Mouse (Mus musculus) limb, embryonic 15.5 days (tissue): ENCODE data around the gene Fscn2. TPM values are rescaled to one million over a fixed set of nuclear protein-coding genes. Genes with fewer than 3 reads are reported as not detected.

ENCODE experiments used
- ATAC-seq: fragments of 200-750 bp; cut with Nextera tagmentation; 2 replicates; pipeline ENCODE4 v1.8.0; 2017; ENCODE audit warnings: low read depth, moderate TSS enrichment; ENCODE audit not compliant: insufficient number of reproducible peaks, low FRiP score, low TSS enrichment
- H3K27ac ChIP-seq: fragments of 300-500 bp; sonication (generic); 2 replicates; pipeline ENCODE4 v1.5.1; 2015; ENCODE audit warnings: moderate library complexity, mild to moderate bottlenecking, inconsistent platforms
- H3K27me3 ChIP-seq: fragments of 300-500 bp; sonication (generic); 2 replicates; pipeline ENCODE4 v1.6.1; 2015; ENCODE audit warnings: inconsistent platforms
- H3K36me3 ChIP-seq: fragments of 300-500 bp; sonication (generic); 2 replicates; pipeline ENCODE4 v1.6.1; 2015; ENCODE audit warnings: inconsistent platforms
- H3K4me1 ChIP-seq: fragments of 300-500 bp; sonication (generic); 2 replicates; pipeline ENCODE4 v1.6.1; 2015; ENCODE audit warnings: inconsistent platforms
- H3K4me2 ChIP-seq: fragments of 300-500 bp; sonication (generic); 2 replicates; pipeline ENCODE4 v1.6.1; 2015; ENCODE audit warnings: mild to moderate bottlenecking, inconsistent platforms
- H3K4me3 ChIP-seq: fragments of 300-500 bp; sonication (generic); 2 replicates; pipeline ENCODE4 v1.5.1; 2015; ENCODE audit warnings: mild to moderate bottlenecking, inconsistent platforms
- H3K9ac ChIP-seq: fragments of 300-500 bp; sonication (generic); 2 replicates; pipeline ENCODE4 v1.6.1; 2015; ENCODE audit warnings: inconsistent platforms
- H3K9me3 ChIP-seq: fragments of 300-500 bp; sonication (generic); 2 replicates; pipeline ENCODE4 v1.6.1; 2016; ENCODE audit warnings: inconsistent platforms
- WGBS: fragments of 180-500 bp; shearing (Covaris S2); methylation state at CpG from one replicate; pipeline ENCODE4 v1.1.7; 2015; 5-methylcytosine and 5-hydroxymethylcytosine counted together
- polyA plus RNA-seq: library from polyadenylated mRNA; unstranded; fragments of >200 nt; fragmentation: Nextera tagmentation; extraction: Ambion mirVana; gene quantifications from 2 replicates; pipeline ENCODE4 v1.2.1, GENCODE M21; 2015

Fscn2 gene
- polyA plus RNA-seq: 0.31 and 0.79 TPM in 2 replicates

DNA sequence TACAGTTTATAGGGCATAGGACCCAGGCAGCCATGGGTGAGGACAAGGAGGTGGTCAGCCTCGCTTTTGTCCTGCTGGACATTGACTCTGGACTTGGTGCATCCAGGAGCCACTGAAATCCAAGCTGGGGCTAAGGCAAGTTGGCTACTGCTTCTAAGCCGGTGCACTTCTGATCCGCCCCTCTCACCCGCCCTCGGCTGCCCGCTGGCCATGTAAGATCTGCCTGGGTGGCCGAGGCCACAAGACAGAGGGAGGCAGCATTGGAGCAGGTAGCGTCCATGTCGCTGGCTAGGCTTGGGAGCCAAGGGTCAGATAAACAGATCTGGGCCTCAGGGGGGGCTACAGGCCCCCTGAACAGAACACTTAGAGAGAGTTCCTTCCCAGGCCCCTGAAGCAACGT, at the start of gene Fscn2:
Gene Fscn2 (plus strand): TSS at position 240 of the 400 bp plus-strand sequence.
- Histone ChIP-seq H3K36me3 (no peaks in the 10 kb centered on the region), H3K4me2 (no peak within 1 kb of the TSS), H3K27me3 (no peaks in the 10 kb centered on the region), H3K4me1 (peaks cover 49% of the 10 kb centered on the region), H3K27ac (no peak within 1 kb of the TSS), H3K4me3 (no peak within 1 kb of the TSS), H3K9me3 (no peaks in the 10 kb centered on the region), H3K9ac (no peak within 1 kb of the TSS)
- WGBS: 72% methylated on average over 10 of the region's 10 CpGs
- ATAC-seq: no peak

- no peaks in the 10 kb centered on the region for H3K36me3 ChIP-seq
- no peaks in the 10 kb centered on the region for H3K9me3 ChIP-seq
- H3K27ac ChIP-seq: peak overlapping the region; percentile 83
- peaks cover 15% of the 10 kb centered on the region for H3K27me3 ChIP-seq
- H3K9ac ChIP-seq: no peak overlapping the region; the same call in 1 of the 2 replicates
- ATAC-seq: no peak
- peak overlapping the region; percentile 46 for H3K4me3 ChIP-seq
- H3K4me1 ChIP-seq: peaks cover 53% of the 10 kb centered on the region
- WGBS: 39% methylated on average over 10 of the region's 10 CpGs
- H3K4me2 ChIP-seq: peak overlapping the region; percentile 82
Measured at GRCm38 (mm10) chr11:120311561-120311960, 49.8 kb upstream of the Fscn2 start.

GRCm38 (mm10) chr11:120312069-120312468, 49.3 kb upstream of the Fscn2 start:
- no peak for ATAC-seq
- Histone ChIP-seq H3K27me3 (peaks cover 10% of the 10 kb centered on the region; the same call in 1 of the 2 replicates), H3K4me1 (peaks cover 53% of the 10 kb centered on the region), H3K9me3 (no peaks in the 10 kb centered on the region), H3K27ac (peak overlapping the region; percentile 27; the same call in 1 of the 2 replicates), H3K9ac (no peak overlapping the region), H3K4me2 (no peak overlapping the region), H3K4me3 (no peak overlapping the region), H3K36me3 (no peaks in the 10 kb centered on the region)
- 62% methylated on average over 6 of the region's 6 CpGs for WGBS

DNA sequence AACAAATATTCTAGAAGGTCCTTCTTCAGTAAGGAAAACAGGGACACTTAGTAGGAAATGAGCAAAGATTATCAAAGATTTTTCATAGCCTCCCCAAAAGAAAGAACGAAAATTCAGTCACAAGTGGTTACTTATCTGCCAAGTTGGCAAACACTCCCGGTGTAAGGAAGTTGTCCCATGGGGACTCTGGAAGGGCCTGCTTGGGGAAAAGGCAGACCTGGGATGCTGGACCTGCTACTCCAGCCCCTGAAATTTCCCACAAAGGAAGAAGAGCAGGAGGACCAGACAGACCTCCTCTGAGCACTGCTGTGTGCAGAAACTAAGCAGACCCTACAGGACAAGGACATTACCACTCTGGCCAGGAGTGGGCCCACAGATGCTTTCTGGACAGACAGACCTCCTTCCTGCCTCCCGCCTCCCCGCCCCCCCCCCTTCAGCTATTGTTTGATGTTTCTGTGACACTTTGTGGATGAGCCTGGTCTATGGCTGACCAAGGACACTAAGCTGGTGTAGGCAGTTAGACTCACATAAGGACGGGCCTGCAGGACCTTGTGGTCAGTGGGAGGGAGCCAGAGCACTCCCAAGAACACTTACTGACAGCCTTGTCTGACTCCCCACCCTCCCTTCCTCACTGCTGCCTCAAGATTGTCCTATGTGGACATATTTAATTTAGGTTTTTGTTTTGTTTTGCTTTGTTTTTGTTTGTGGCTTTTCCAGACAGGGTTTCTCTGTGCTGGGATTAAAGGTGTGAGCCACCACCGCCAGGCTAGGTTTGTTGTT, 47.2 kb upstream of the Fscn2 start:
- H3K9ac ChIP-seq: no peak overlapping the region
- 54% methylated on average over 6 of the region's 6 CpGs for WGBS
- H3K27me3 ChIP-seq: 0 out of 2 replicates have a peak, but pooled peaks cover 2% of the 10 kb centered on the region
- H3K4me3 ChIP-seq: no peak overlapping the region
- H3K36me3 ChIP-seq: no peaks in the 10 kb centered on the region
- no peaks in the 10 kb centered on the region for H3K9me3 ChIP-seq
- no peak overlapping the region for H3K4me2 ChIP-seq
- H3K27ac ChIP-seq: no peak overlapping the region
- ATAC-seq: no peak
- H3K4me1 ChIP-seq: peaks cover 40% of the 10 kb centered on the region

- Histone ChIP-seq H3K27me3 (no peaks in the 10 kb centered on the region), H3K4me1 (peaks cover 40% of the 10 kb centered on the region), H3K4me2 (0 out of 2 replicates have a peak overlapping the region, but pooled peaks have one; percentile 80), H3K9me3 (no peaks in the 10 kb centered on the region), H3K9ac (no peak overlapping the region), H3K4me3 (no peak overlapping the region), H3K27ac (no peak overlapping the region), H3K36me3 (no peaks in the 10 kb centered on the region)
- ATAC-seq: no peak
- WGBS: 59% methylated on average over 16 of the region's 16 CpGs
Measured at GRCm38 (mm10) chr11:120314721-120315415, 46.5 kb upstream of the Fscn2 start.

DNA sequence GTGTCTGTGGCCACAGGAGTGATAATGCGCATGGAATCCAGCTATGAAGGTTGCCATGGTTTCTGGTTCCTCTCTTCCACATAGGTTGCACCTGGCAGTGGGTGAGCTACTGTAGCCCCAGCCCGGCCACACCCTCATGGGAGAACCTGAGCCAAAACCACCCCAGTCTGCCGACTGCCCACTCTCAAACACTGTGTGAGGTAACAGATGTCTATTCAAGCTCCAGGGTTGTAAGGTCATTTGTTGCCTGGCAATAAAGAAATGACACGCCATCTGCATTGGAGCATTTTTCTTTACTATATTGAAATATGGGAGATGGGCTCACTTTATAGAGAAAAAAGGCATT, 45.9 kb upstream of the Fscn2 start:
- 22% methylated on average over 4 of the region's 4 CpGs for WGBS
- H3K36me3 ChIP-seq: no peaks in the 10 kb centered on the region
- H3K9ac ChIP-seq: no peak overlapping the region; the same call in 1 of the 2 replicates
- H3K4me2 ChIP-seq: peak overlapping the region; percentile 80
- peaks cover 38% of the 10 kb centered on the region for H3K4me1 ChIP-seq
- ATAC-seq: no peak
- H3K4me3 ChIP-seq: peak overlapping the region; percentile 47
- H3K27me3 ChIP-seq: no peaks in the 10 kb centered on the region
- no peaks in the 10 kb centered on the region for H3K9me3 ChIP-seq
- peak overlapping the region; percentile 94 for H3K27ac ChIP-seq

GRCm38 (mm10) chr11:120315832-120316689, 45.3 kb upstream of the Fscn2 start:
- Histone ChIP-seq H3K36me3 (no peaks in the 10 kb centered on the region), H3K27me3 (no peaks in the 10 kb centered on the region), H3K4me1 (peaks cover 34% of the 10 kb centered on the region), H3K9me3 (no peaks in the 10 kb centered on the region), H3K4me3 (peak overlapping the region; percentile 47), H3K4me2 (peak overlapping the region; percentile 80), H3K9ac (peak overlapping the region; percentile 52), H3K27ac (peak overlapping the region; percentile 94)
- WGBS: 6% methylated on average over 37 of the region's 37 CpGs
- ATAC-seq: peak; percentile 96

- H3K27ac ChIP-seq: peak overlapping the region; percentile 94
- H3K36me3 ChIP-seq: no peaks in the 10 kb centered on the region
- H3K27me3 ChIP-seq: no peaks in the 10 kb centered on the region
- 20% methylated on average over 13 of the region's 13 CpGs for WGBS
- H3K4me1 ChIP-seq: peaks cover 27% of the 10 kb centered on the region
- ATAC-seq: no peak
- peak overlapping the region; percentile 80 for H3K4me2 ChIP-seq
- H3K4me3 ChIP-seq: peak overlapping the region; percentile 47
- no peaks in the 10 kb centered on the region for H3K9me3 ChIP-seq
- H3K9ac ChIP-seq: peak overlapping the region; percentile 52
Measured at GRCm38 (mm10) chr11:120316690-120317254, 44.6 kb upstream of the Fscn2 start.

GRCm38 (mm10) chr11:120317456-120317855, 43.9 kb upstream of the Fscn2 start:
- H3K4me2 ChIP-seq: no peak overlapping the region
- peaks cover 25% of the 10 kb centered on the region for H3K4me1 ChIP-seq
- 61% methylated on average over 7 of the region's 7 CpGs for WGBS
- no peak overlapping the region for H3K9ac ChIP-seq
- no peak for ATAC-seq
- no peak overlapping the region for H3K27ac ChIP-seq
- no peaks in the 10 kb centered on the region for H3K27me3 ChIP-seq
- no peak overlapping the region for H3K4me3 ChIP-seq
- H3K36me3 ChIP-seq: no peaks in the 10 kb centered on the region
- H3K9me3 ChIP-seq: no peaks in the 10 kb centered on the region

DNA sequence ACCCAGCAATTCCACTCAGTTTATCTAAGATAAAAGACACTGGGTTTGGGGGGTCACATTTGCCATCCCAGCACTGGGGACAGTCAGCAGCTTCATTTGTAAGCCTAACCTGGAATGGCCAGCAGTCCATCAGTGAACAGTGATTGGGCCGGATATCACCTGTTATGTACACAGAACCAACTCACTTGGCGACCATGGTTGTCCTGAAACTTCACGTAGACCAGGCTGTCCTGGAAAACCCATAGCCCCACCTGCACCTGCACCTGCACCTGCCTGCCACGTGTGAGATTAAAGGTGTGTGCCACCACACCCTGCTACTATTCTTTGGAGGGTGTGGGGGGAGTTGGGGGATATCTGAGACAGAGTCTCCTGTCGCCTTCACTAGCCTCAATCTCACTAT, 42.0 kb upstream of the Fscn2 start:
- no peaks in the 10 kb centered on the region for H3K27me3 ChIP-seq
- no peak for ATAC-seq
- no peak overlapping the region for H3K4me2 ChIP-seq
- WGBS: 84% methylated on average over 5 of the region's 5 CpGs
- no peak overlapping the region for H3K4me3 ChIP-seq
- no peaks in the 10 kb centered on the region for H3K9me3 ChIP-seq
- no peak overlapping the region for H3K9ac ChIP-seq
- peaks cover 25% of the 10 kb centered on the region for H3K4me1 ChIP-seq
- no peaks in the 10 kb centered on the region for H3K36me3 ChIP-seq
- H3K27ac ChIP-seq: no peak overlapping the region

DNA sequence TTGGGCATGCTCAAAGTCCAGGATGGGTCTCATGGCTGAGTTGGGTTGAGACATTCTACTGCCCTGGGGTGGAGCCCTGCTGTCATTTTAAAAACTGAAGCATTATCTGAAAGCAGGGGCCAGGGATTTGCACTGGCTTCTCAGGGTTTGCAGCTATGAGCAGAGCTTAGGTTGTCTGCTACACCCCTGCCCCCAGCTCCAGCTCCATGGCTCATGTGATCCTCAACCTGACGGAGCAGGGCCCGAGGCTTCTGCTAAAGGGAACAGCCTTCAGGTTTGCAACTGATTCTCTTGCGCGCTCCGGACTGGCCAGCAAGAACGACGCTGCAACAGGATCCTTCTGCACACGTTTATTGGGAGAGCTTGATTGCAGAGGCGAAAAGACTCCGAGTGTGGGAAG, 41.2 kb upstream of the Fscn2 start:
- no peak overlapping the region for H3K4me2 ChIP-seq
- 93% methylated on average over 10 of the region's 10 CpGs for WGBS
- no peak for ATAC-seq

More for the DNA sequence above, 41.2 kb upstream of the Fscn2 start:
- H3K9me3 ChIP-seq: no peaks in the 10 kb centered on the region
- no peak overlapping the region for H3K9ac ChIP-seq
- no peaks in the 10 kb centered on the region for H3K36me3 ChIP-seq
- peaks cover 20% of the 10 kb centered on the region for H3K4me1 ChIP-seq
- H3K27me3 ChIP-seq: no peaks in the 10 kb centered on the region
- H3K4me3 ChIP-seq: no peak overlapping the region
- no peak overlapping the region for H3K27ac ChIP-seq
